Mouse (Mus musculus): ENCODE data around the gene Brd3os.

The Brd3os gene

DNA sequence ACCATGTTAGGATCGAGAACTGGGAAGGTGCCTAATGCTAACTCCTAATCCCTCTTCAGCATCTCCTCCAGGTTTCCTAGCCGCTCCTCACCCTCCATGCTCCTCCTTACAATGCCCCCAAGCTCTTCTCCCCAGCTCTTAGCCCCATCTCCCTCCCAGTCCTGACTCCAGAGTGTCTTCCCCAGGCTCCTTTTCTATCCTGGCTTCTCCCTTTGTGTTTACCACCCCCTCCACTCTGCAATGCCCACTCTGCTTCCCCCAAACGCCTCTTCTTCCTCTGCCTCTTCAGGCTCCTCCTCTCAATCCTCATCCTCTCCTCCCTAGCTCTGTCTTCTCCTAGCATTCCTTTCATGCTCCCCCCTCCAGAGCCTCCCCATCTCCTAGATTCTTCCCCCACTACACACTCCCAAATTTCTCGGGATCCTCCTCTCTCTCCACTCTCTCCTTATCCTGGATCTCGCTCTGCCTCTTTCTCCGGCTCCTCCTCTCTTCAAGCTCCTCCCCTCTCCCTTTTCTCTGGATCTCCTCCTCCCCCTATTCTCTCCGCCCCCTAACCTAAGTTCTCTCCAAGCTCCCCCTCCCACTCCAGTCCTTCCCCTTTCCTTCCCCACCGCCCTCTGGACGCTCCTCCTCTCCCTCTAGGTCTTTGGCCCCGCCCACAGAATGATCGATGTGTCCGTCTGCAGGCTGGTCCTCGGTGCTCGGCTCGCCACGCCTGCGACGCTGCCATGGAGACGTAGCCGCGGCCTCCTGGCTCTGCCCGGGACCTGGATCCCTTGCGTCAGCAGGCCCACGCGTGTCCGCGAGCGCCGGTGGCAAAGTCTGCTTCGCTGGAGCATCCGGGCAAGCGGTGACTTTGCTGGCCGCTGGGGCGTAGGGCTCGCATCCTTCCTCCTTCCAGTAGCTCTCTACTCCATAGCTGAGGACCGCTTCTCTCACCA is at the start of gene Brd3os:
Brd3os (plus strand) TSS at position 558 of the 941 bp plus-strand sequence.
- peak; percentile 100 for DNase-seq (ENCODE audit: low spot score)

DNA sequence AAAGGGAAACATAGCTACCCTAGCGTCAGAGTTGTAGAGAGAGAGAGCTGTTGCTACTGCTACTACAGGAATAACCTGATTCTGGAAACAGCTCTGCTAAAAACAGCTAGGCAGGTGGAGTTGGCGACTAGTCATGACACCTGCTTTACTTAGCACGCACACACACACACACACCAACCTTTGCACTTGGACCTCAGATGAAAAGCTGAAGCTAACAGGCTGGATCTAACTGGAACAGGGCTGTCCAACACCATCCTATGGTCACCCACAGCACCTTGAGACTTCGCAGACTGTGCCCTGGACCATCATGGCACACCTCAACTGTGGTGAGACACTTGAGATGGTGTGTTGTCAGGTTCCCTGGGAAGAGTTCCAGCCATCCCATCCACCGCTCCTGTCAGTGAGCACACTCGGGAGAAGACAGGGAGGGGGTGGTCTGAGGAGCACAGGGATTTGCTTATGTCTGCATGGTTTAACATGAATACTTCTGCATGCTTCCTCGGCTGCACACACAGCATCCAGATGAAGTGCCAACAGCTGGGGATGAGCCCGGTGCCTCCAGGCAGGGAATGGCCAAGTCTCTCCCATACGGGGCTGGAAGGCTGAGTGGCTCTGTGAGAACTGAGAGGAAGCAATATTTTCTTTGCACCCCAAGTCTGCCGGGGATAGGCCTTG is 47.8 kb upstream of the Brd3os start:
- peak; percentile 63 for DNase-seq (ENCODE audit: low spot score)

DNA sequence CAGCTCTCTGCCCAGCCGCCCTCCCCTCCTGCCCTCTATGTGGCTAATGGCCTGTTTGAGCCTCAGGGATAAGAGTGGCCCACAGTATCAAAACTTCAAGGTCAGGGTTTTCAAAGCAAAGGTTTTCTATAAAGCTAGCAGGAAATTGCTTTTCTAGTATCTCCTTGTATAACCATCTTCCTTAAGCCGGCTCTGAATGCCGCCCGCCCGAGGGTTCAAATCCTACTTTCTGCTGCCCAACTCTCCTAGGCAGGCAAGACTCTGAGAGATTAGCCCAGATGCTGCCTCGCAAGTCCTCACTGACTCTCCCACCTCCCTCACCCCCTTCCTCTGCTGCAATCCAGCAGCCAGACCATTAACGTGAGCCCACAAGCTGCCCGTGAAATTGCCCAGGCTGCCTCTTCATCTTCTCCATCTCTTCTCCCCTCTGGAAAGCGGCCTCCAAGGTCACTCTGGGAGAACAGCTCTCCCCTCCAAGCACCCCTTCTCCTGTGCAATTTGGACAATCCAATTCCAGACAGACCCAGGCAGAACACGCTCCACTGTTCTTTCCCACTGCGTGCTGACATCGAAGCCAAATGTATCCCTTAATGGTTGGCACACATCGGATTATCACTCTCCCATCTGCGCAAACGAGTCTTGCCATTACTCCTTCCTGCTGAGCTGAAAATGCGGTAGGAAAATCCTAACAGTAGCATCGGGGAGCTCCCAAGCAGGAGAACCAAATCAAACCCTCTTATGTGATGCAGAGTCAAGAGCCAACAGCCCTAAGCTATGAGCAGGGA is 45.3 kb upstream of the Brd3os start:
- DNase-seq (ENCODE audit: low spot score) = no peak

DNA sequence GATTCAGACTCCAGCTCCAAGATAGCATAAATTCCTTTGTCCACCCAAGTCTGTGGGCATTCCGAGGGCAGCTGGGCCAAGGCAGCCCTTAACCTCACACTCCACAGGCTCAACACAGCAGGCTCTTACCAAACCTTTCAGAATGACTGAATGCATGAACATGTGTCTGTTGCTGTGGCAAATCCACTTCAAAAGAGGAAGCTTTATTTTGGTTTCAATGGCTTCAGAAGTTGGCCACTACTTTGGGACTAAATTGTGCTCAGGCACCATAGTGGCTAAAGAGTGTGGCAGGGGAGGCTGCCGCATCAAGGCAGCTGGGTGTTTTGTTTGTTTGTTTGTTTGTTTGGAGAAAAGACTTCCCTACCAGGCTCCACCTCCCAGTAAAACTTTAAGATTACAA is 42.0 kb upstream of the Brd3os start:
- no peak for DNase-seq (ENCODE audit: low spot score)

DNA sequence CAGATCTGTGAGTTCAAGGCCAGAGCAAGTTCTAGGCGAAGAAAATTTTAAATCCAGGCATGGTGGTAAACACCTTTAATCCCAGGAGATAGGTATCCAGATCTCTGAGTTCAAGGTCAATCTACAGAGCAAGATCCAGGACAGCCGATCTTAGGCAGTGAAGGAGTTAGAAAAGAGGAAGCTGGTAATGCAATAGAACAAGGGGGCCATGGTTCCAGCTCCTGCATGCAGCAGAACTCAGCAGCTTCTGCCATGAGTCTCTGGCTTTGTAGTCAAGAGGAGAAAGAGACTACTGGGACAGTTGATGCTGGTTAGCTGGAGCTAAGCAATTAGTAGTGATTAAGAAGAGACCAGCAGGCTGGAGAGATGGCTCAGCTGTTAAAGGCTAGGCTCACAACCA is 40.6 kb upstream of the Brd3os start:
- no peak for DNase-seq (ENCODE audit: low spot score)

DNA sequence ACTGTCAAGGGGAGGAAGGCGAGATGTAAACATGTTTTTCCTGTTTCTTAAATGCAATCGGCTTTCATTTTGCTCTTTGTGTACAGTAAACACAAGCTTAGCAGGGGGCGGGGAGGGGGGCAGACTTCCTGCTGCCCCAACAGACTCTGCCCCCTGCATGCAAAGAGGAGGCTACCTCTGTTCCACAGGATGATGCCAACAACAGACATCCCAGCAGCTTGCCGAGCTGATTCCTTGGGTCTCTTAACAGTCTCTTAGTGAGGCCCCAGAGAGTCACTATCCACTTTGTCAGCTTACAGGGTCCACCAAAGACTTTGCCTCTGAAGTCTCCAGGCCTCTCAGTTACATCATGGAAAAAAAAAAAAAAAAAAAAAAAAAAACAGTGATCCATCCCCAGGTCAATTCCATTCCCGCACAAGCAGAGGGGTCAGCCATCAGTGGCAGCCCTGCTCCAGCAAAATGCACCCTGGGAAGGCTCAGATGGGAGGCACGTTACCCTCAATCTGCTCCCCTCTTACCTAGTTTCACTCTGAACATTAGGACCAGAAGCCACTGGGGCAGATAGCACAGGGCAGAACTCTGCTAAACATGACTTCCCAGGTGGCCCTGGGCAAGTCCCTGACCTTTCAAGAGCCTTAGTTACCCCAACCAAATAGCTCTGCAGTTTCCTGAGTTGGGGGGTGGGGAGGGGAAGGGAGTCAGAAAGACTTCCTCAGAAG is 37.6 kb upstream of the Brd3os start:
- no peak for DNase-seq (ENCODE audit: low spot score)

DNA sequence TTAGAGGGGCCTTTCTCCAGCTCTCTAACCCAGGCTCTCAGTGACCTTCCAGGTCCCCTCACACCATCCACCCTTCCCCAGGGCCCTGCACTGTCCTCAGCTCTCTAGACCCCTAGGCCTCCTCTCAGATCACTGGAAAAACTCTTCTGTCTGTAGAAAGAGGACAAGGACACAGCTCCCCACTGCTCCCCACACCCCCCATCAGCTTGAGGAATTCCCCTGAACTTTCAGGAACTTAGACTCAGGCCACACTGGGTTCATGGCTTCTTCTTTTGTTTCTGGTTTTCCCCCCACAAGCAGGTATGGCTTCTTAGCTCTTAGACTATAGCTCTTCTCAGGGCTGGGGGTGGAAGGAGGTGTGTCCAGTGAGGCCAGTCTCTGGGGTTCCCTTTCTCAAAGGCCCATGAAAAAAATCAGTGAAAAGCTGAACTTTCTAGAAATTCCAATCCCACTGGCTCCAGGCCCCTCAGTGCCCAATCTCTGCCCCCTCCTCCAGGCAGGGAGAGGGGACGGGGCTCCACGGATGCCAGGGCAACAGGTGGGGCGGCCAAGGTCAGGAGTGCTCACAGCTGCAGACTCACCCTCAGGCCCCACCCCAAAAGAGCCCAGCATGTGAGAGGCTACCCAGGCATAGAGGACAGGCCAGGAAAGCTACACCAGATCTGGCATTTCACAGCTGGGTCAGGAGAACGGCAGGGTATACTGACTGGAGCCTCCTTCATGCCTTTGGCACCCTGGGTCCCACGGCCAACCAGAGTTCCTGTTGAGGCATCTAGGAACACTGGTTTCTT is 36.8 kb upstream of the Brd3os start:
- DNase-seq (ENCODE audit: low spot score) = no peak

DNA sequence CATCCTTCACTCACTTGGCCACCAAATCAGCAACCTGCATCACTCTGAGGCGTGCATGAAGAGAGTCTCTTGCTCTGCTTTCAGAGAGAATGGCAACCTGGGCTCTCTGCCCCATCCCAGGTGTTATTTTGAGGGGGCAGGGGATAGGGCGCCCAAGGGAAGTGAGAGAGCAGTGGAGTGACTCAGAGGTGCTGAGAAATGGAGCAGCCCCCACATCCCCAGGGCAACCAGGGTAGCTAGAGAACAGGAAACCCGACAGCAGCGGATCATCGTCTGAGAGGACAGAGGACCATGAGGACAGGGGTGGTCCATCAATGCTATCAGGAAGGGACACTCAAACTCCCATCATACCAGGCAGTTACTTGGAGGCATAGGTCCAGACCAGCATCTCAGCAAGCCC is 35.2 kb upstream of the Brd3os start:
- no peak for DNase-seq (ENCODE audit: low spot score)

DNA sequence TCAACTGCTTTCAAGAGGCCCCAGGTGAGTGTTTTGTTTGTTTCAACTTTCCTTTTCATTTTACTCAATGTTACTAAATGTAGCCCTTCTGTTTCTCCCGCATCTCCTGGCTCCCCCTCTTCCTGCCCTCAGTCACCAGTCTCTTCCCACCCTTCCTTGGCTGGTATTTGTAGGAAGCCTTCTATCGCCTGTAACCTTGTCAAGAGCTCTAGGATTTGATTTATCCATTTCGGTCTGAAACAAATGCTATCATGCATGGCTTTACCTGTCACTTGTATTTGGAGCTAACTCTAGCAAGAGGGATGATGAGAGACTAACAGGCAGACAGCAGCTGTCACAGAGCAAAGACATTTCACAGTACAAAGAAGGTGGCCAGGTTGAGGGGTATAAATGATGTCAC is 33.9 kb upstream of the Brd3os start:
- DNase-seq (ENCODE audit: low spot score) = no peak

DNA sequence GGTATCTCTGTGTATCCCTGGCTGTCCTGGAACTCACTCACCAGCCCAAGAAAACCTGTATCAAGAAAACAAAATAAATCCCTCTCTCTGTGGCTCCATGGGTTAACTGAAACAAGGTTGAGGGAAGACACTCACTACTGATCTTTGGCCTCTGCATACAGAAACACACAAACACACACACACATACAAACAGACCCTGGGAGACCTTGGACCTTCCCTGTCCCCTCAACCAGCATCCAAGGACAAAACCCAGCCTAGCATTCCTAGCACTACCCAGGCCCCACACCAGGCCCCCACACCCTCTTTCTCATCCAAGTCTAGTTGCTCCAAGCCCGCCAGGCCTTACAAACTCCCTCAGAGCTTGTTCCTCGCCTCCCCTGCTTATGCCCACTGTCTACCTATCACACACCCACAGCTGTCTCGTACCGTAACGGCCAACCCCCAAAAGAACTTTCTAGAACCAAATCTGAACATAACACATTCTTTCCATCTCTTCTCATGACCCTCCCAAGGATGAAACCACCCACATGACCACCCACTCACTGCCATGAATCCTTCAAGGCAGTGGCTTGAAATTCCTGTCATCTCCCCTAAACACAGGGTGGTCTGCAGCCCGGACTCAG is 31.5 kb upstream of the Brd3os start:
- DNase-seq (ENCODE audit: low spot score) = no peak

DNA sequence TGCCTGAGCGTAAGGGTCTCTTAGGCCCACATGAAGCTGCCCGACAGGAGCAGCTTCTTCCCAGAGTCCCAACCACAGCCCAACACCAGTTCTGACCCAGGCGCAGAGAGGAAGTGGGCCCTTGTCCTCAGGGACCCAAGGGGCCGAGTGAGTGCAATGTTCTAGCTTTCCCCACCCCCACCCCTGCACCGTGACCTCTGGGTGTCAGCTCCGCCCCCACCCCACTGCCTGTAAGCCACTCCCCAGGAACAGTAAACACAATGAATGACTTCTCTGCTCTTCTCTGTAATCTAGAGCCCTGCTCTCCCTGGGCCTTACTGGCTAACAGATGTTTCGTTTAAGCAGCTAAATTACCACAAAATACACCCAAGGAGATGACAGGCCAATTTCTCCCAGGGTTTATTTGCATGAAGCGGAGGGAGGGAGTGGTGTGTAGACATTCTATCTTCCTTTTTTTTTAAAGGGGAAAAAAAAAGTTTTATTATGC is 30.4 kb upstream of the Brd3os start:
- DNase-seq (ENCODE audit: low spot score) = peak; percentile 44

DNA sequence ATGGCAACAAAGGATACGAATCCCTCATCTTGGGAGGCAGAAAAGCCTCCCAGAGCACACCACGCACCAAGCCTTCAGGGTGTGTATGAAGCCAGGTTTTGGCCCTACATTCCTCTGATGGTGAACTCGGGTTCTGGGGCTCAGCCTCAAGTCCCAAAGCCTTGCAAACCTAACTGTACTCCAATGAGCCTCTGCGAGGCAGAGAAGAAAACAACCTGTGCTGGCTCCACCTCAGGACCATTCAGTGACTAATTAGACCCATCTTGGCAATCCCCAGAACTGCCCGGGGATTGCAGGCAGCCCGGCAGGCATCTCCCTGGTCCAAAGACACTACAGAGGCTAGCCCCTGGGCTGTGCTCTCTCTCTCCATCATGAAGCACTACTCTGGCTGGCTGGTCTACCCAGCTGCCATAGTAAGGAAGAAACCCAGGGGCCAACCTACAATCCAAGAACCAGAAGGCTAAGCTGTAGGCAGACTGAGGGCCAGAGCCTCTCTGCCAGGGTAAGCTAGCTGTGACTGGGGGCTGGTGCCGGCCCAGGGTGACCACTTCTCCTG is 29.8 kb upstream of the Brd3os start:
- DNase-seq (ENCODE audit: low spot score) = no peak

DNA sequence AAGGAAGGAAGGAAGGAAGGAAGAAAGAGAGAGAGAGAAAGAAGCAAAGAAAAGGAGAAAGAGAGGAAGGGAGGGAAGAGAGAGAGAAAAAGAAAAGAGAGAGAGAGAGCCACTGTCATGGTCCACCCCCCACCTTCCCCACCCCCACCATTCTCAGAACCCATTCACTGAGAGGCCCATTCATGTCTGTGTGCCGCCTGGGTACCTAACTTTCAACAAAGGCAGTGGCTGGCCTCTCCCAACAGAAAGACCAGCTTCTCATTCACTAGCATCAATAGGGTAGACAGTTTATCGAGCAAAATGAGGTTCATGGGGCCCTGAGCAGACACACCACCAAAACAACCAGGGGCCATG is 28.6 kb upstream of the Brd3os start:
- DNase-seq (ENCODE audit: low spot score) = no peak

DNA sequence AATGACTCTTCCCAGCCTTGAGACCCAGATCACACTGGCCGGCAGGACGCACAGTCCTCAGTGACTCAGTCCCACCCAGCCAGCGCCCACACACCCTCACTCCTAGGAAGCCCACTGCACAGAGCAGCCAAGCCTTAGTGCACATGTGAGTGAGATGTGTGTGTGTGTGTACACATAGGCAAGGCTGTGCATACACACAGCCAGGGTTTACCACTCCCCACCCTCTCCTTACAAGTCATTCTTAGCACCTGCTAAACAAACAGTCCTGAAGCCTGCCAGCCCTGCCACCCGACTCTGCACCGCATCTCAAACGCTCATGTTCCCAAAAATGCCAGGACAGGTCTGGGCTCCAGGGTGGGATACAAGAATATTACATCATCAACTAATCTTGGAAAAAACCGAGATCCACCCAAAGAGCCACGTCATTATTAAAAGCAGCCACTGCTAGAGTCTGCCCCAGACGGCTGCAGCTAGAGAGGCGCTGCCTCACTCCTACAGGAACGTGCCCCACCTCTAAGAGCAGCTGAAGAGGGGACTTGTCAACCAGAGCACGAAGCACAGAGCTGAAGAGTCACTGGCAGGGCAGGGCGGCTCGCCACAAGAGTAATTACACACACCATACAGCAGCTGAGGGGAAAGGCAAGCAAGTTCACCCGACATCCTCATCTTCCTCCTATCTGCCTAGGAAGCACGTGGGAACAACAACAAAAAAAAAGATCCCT is 28.0 kb upstream of the Brd3os start:
- no peak for DNase-seq (ENCODE audit: low spot score)

DNA sequence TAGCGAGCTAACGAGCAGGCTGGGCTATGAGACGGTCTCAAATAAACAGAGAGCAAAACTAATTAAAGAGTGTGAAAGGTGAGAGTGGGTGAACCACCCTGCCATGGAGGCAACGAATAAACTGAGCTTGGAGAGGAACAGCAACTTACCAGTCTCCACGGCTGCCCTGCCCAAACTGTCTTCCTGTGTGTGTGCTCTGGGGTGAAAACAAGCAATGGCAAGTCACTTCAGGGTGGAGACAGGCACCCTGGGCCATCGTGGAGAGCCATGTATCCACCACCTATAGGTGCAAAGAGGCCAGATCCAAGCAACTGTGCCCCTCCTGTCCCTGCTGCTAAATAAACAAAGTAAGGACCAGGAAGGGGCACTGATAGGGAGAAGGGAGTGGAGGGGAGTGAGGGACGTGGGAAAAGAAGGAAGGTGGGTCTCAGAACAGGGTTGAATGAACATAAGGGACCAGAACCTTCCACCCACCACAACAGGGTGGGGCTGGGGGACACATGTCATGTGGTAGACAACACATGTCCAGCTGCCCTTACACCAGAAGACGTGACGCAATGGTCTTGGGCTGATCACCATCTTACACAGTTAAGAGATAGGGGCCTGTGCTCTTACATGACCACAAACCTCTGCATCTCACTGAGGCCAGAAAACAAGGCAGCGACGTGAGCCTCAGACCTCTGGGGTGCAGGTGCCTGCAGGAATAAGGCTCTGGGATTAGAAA is 26.9 kb upstream of the Brd3os start:
- DNase-seq (ENCODE audit: low spot score) = no peak

DNA sequence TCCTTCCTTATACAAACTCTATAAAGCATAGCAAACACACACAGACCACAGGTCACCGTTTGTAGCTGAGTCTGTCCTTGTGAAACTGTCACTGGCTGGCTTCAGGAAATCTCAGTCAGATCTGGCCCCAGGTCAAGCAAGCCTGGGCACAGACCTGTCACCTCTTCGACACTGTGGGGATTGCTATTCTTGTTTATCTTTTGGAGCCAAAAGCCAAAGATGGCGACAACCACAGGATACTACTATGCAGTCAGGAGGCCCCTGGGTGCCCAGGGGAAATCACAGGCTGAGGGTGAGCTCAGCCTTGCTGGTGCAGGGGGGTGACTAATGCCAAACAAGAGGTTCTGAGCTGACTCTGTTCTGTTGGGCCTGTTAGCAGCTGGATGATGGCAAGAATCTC is 25.7 kb upstream of the Brd3os start:
- no peak for DNase-seq (ENCODE audit: low spot score)

DNA sequence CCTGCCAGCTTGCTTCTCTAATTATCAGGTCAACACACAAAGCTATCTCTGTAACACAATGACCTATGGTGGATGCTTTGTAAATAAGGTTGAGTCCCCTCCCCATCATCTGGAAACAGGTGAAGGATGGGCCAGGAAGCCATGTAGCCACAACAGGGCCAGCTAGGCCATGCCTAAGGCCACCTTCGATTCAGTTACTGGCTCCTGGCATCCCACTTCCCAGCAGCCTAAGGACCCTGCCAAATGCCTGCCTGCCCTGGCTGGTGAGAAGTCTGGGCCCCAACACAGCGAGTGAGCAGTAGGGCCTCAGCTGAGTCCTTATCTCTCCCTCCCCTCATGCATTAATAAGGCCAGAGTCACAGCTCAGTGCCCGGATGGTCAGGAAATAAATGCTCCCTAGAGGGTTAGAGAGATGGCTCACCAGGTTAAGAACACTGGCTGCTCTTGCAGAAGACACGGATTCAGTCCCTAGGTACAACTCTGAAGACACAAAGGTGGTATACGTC is 24.4 kb upstream of the Brd3os start:
- no peak for DNase-seq (ENCODE audit: low spot score)

DNA sequence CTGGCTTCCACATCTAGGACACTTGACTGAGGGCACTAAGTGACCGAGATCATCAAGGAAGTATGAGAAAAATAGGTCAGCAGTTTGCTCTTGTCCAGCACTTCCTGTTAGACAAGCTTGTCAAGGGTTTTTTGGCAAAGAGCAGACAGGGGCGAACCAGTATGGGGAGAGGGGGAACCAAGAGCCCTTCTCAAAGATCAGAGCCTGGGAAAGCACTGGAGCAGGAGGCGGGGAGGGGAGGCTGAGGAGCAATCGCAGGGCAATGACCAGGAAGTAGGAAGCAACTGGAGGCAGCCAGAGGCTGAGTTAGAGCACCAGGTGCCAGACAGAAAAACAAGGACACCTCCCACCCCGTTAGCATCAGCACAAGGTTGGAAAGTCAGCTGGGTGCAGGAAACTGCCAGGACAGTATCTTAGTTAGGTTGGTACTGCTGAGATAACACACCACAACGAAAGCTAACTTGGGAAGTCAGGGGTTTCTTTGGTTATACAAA is 23.5 kb upstream of the Brd3os start:
- no peak for DNase-seq (ENCODE audit: low spot score)

Measured in retina, embryonic 14.5 days (tissue).